Mouse (Mus musculus) ovary, postnatal 14 days (tissue): ENCODE data around the gene Prkag2.

Experiments used
- DNase-seq: peaks from one replicate; pipeline ENCODE4 v3.0.0; 2022; ENCODE audit warnings: low spot score

Prkag2 gene

GRCm38 (mm10) chr5:25046762-25047161 is 53.7 kb downstream of the Prkag2 start:
- DNase-seq, result no peak

DNA sequence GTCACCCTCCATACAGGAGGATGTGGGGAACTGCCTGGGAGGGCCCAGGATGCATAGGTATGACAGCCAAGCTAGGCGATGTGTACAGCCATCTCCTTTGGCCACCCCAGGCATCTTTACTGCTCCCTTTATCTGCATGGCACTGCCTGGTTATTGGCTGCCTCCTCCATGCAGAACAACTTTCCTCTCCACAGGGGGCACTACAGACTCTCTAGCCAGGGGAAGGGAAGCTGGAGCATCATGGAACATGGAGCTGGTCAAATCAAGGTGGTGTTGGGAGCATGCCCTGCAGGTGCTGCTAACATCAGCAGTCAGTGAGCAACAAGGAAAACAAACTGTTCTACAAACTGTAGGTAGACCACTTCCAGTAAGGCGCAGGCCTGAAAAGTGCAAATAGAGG is 56.4 kb downstream of the Prkag2 start:
- DNase-seq, result no peak

GRCm38 (mm10) chr5:25041947-25042346 is 58.5 kb downstream of the Prkag2 start:
- no peak for DNase-seq

GRCm38 (mm10) chr5:25041307-25041706 is 59.1 kb downstream of the Prkag2 start:
- no peak for DNase-seq

GRCm38 (mm10) chr5:25040903-25041302 is 59.5 kb downstream of the Prkag2 start:
- DNase-seq, result no peak

GRCm38 (mm10) chr5:25038827-25039226 is 61.6 kb downstream of the Prkag2 start:
- no peak for DNase-seq

- no peak for DNase-seq
Observed at GRCm38 (mm10) chr5:25035391-25035790, 65.1 kb downstream of the Prkag2 start.

DNA sequence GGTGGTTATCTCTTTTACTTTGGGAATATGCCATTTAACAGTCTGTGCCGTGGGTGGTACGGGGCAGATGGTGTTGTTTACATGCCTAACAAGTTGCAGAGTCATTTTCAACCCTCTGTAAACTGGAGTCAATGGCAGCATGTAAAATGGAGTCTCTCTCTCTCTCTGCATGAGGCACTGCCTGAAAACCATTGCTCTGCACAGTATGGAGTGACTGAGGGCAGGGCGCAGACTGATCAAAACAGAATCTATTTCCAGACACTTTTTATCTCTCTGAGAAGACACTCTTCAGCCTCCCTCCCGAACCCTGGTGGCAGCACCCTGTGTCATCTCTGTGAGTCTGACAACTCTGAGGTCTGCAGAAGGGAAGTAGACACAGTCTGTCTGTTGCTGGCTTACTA is 69.0 kb downstream of the Prkag2 start:
- no peak for DNase-seq

GRCm38 (mm10) chr5:25031037-25031436 is 69.4 kb downstream of the Prkag2 start:
- DNase-seq, result no peak

DNA sequence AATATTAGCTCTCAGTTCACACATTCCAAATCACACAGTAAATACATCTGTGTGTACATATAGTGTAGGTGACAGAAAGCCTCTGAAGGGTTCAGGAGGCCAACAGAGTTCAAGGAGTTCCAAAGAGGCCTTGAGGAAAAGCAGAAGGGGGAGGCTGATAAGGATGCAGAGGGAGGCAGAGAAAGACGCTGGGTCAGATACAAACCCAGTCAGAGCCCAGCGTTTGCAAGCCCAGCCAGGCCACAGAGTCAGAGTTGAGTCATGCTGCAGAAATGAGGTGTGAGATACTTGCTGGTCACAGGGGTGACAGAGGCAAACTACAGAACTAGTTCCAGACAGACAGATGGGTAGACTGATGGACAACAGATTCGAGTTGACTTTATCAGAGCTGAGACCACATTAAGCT is 70.2 kb downstream of the Prkag2 start:
- no peak for DNase-seq

DNA sequence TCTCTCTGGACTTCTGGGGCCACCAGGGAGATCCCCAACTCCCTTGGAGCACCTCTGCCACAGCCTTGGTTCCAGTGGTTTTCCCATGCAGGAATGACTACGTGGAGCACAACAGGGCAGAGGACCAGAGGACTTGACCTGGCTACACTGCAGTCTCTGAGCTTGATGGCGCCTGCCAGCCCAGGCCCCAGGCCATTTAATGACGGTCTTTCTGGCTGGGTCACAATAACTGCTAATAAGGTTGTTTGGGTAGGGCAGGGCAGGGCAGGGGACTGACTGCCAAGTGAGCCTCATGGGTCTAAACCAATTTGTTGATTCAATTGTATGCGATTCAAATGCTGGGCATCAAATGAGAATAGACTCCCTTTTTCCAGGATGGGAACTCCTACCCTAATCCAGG is 72.8 kb downstream of the Prkag2 start:
- DNase-seq, result no peak

- DNase-seq, result no peak
Observed at GRCm38 (mm10) chr5:25025309-25026019, 75.0 kb downstream of the Prkag2 start.

- DNase-seq, result no peak
Observed at GRCm38 (mm10) chr5:25022904-25023303, 77.5 kb downstream of the Prkag2 start.

- DNase-seq, result no peak
Observed at GRCm38 (mm10) chr5:25019221-25019620, 81.2 kb downstream of the Prkag2 start.

DNA sequence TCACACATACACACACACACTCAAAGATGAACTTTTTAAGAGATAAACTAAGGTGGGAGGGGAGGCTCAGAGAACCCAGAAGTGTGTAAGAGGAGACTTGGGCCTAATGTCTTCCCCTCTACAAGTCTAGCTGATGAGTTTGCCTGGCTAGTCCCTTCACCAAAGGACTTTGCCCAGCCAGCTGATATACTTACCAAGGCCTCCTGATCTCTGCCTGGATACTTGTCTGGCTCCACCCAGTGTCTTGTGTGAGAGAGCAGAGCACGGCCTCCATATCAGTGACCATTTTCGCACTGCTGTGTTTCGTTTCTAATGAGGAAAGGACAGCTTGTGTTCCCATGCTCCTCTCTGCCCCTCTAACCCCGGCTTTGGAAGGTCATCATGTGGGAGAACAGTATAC is 88.3 kb downstream of the Prkag2 start:
- no peak for DNase-seq

DNA sequence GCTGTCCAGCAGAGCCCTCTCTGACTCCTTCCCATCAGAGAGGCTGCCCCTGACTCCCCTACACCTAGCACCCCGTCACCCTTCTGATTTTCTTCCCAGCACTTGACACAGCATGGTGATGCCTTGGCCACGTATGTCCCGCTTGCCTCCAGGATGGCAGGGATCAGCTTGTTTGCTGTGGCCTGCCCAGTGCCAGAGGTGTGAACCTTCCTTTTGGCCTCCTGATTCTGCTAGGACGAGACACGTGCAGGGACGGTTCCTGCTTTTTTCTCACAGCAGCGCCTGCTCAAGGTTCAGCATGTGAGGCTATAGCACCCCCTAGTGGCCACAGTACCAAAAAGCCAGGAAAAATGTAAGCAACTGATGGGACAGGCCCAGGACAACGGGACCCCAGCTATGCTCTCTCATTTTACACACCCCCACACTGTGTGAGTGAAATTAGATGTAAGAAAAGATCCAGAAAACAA is 89.4 kb downstream of the Prkag2 start:
- peak; percentile 77 for DNase-seq

GRCm38 (mm10) chr5:25010438-25010892 is 90.0 kb downstream of the Prkag2 start:
- DNase-seq, result peak; percentile 90

DNA sequence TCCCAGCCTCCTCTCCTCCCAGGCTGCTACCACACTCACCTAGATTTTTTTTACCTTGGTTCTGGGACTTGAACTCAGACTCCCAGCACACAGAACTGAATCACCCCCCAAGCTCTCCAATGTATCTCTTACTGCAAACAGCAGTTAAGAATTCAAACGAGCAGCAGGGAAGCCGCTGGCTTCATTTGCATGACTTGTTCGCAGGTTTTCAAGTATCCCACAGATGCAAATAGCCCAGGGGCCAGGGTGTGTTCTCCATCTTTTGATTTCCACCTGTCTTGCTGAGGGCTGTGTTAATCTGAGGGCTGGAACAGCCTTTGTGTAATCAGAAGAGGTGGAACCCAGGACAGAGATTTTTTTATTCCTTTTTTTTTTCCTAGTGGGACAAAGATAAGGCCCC is 90.7 kb downstream of the Prkag2 start:
- DNase-seq, result no peak

DNA sequence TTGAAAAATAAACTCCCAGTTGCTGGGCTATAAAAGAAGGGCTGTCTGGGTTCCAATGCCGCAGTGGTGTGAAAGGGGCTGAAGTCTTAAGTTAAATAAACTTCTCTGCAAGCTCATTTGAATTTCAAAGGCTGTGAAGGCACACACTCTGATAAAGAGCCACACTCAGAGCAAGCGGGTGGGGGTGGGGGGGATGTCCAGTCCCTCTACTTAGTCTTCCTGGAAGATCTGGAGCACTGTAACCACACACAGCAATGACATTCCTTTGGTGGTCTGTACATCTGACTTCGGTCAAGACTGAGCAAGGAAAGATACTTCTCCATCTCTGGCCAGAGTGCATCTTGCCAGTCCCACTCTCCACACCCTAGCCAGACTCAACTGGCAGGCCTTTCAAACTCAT is 91.5 kb downstream of the Prkag2 start:
- no peak for DNase-seq

GRCm38 (mm10) chr5:25006848-25007247 is 93.6 kb downstream of the Prkag2 start:
- DNase-seq, result peak; percentile 72

GRCm38 (mm10) chr5:25005532-25006129 is 94.8 kb downstream of the Prkag2 start:
- no peak for DNase-seq

- DNase-seq, result no peak
Observed at GRCm38 (mm10) chr5:25001391-25001794, 99.0 kb downstream of the Prkag2 start.

DNA sequence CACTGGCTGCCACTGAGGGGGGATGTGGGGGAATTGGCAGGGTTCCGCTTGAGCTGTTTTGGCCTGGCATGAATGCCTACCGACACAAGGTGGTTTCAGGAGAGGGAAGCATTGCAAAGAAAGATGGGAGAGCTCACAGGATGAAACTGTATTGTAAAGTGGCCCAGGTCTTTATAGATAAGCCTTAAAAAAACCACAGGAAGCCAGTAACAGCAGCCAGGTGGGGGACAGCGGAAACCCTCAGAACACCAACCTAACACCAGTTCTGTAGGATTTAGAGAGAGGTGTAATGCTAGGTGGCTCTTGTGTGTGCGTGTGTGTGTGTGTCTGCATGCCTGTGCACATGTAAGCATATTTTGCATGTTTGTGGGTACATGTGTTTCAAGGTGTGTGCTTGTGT is 101.1 kb downstream of the Prkag2 start:
- DNase-seq, result no peak
